Mouse (Mus musculus) testis, adult 2 months (tissue): ENCODE measurements at regions not wholly inside any gene's neighbourhood (a gene's known extent, or its start where the extent isn't known, plus 50 kb on each side); places are given as distances from the start of the nearest gene placed in this dataset.

ENCODE experiments used
- H3K27ac ChIP-seq: fragments of 200-500 bp; 2 replicates; pipeline ENCODE4 v1.5.1; 2012; ENCODE audit warnings: low read depth, low read length; ENCODE audit not compliant: control insufficient read depth, insufficient read depth
- H3K27me3 ChIP-seq: fragments of 200-500 bp; 2 replicates; pipeline ENCODE4 v1.6.1; 2012; ENCODE audit warnings: mild to moderate bottlenecking, low read length, moderate library complexity; ENCODE audit not compliant: control insufficient read depth, insufficient read depth
- H3K36me3 ChIP-seq: fragments of 200-500 bp; 2 replicates; pipeline ENCODE4 v1.6.1; 2012; ENCODE audit warnings: mild to moderate bottlenecking, low read length; ENCODE audit not compliant: control insufficient read depth, insufficient read depth
- H3K4me1 ChIP-seq: fragments of 200-500 bp; 2 replicates; pipeline ENCODE4 v1.6.1; 2012; ENCODE audit warnings: low read length; ENCODE audit not compliant: control insufficient read depth, insufficient read depth
- H3K4me3 ChIP-seq: fragments of 200-500 bp; 2 replicates; pipeline ENCODE4 v1.5.1; 2012; ENCODE audit warnings: low read depth, mild to moderate bottlenecking, low read length, moderate library complexity, mixed read lengths; ENCODE audit not compliant: control insufficient read depth
- CTCF ChIP-seq: fragments of 200-500 bp; IDR thresholded peaks from 2 replicates; pipeline ENCODE4 v1.5.1; 2012; ENCODE audit warnings: low read depth, mild to moderate bottlenecking, inconsistent platforms, low read length, moderate library complexity; ENCODE audit not compliant: control insufficient read depth, insufficient read depth, insufficient replicate concordance
- POLR2A ChIP-seq: fragments of 200-500 bp; IDR thresholded peaks from 2 replicates; pipeline ENCODE4 v1.6.1; 2012; ENCODE audit warnings: low read depth, mild to moderate bottlenecking, inconsistent platforms, low read length, moderate library complexity; ENCODE audit not compliant: control insufficient read depth

DNA sequence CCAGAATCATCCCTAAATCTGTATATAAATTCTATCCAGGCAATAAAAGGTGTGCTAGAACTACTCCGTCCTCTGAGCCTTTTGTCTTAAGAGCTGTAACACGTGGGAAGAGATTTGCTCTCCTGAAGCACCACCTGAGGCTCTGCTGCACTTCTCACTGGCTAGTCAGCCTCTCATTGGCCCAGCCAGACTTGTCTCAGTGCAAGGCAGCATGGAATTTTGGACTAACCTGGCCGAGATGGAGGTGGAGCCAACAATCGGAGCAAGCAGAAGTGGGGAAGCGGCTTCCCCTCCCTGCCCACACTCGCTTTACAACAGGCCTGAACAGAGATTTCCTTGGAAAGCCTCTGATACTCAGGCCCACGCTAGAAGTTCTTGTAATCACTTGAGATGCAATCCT lies 332.1 kb upstream of the Gm9747 start:
- no peaks in the 10 kb centered on the region for H3K4me1 ChIP-seq
- no peaks in the 10 kb centered on the region for H3K27me3 ChIP-seq
- H3K4me3 ChIP-seq = peak overlapping the region; percentile 75
- H3K27ac ChIP-seq = no peak overlapping the region
- TF ChIP-seq CTCF (no peak), POLR2A (no peak)
- H3K36me3 ChIP-seq = no peaks in the 10 kb centered on the region

DNA sequence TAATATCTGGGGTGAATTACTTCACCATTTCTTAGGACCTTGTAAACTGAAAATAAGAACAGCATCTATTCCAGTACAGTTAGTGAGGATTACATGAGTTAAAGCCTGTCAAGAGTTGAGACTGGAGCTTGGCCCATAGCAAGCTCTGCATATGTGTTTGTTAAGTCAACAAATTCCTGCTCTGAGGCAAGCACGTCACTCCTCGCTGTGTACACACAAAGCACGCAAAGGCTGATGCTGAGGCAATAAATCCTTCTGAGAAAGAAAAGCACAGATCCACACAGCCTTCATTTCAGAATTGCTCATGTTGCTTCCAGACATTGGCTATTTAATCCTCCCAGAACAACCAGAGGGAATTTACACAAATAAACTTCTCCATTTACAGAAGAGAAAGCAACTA lies 328.9 kb upstream of the Gm9747 start:
- Histone ChIP-seq H3K4me1 (no peaks in the 10 kb centered on the region), H3K4me3 (no peak overlapping the region), H3K27ac (no peak overlapping the region), H3K36me3 (no peaks in the 10 kb centered on the region), H3K27me3 (no peaks in the 10 kb centered on the region)
- TF ChIP-seq CTCF (no peak), POLR2A (no peak)

DNA sequence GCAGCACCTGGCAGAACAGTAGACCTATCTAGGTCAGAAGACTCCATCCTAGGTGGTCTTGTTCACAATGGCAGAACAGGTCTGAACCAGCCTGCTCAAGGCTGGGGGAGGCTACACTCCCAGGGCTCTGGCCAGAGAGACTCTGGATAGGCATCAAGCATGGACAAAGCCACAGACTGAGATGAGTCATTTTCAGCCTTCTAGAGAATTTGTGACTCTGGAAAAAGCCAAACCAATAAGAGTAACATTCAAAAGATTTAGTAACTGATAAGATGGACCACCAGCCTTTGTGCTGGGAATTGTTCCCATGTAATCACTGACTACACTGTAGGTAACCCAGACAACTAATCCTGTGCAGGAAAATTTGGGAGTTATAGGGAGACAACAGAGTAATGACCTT lies 320.3 kb upstream of the Gm9747 start:
- Histone ChIP-seq H3K4me3 (no peak overlapping the region), H3K4me1 (no peaks in the 10 kb centered on the region), H3K36me3 (no peaks in the 10 kb centered on the region), H3K27ac (no peak overlapping the region), H3K27me3 (no peaks in the 10 kb centered on the region)
- TF ChIP-seq POLR2A (no peak), CTCF (no peak)

DNA sequence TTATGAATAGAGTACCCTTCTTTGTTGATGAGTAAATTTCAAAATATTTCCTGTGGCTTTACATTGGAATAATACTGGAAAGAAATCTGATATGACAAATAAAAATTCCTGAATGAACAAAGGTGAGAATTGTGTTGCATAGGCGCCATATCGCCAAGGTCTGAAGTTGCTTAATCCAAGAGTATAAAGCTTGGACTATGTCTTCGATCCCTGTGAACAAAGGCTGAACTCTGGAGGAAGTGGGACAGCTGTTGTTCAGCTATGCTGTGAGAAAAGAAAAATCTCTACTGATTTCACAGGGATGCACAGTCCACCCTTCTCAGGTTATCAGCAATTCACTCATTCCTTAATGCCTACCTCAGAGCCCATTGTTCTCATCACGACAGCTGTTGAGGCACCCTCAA lies 319.3 kb upstream of the Gm9747 start:
- Histone ChIP-seq H3K36me3 (no peaks in the 10 kb centered on the region), H3K4me1 (no peaks in the 10 kb centered on the region), H3K4me3 (no peak overlapping the region), H3K27me3 (no peaks in the 10 kb centered on the region), H3K27ac (no peak overlapping the region)
- TF ChIP-seq POLR2A (no peak), CTCF (no peak)

DNA sequence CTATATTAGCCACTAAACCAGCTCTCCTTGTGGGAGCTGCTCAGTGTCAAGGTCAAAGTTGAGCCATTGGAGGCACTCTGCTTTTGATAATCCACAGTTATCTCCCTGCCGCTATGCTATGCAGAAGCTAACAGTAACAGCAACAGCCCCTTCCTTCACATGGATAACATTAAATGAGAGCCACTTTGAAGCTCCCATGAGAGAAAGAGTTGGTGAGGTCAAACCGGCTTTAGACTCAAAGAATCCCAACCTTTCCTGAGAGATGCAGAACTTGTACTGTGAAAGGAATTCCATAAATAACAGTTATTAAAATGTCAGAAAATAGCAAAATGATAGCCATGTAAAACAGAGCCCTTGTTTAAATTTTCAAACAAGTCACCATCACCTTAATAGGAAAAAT lies 316.1 kb upstream of the Gm9747 start:
- no peaks in the 10 kb centered on the region for H3K27me3 ChIP-seq
- H3K27ac ChIP-seq = no peak overlapping the region
- H3K36me3 ChIP-seq = no peaks in the 10 kb centered on the region
- no peak overlapping the region for H3K4me3 ChIP-seq
- H3K4me1 ChIP-seq = no peaks in the 10 kb centered on the region
- TF ChIP-seq POLR2A = no peak
- no peak for TF ChIP-seq CTCF

DNA sequence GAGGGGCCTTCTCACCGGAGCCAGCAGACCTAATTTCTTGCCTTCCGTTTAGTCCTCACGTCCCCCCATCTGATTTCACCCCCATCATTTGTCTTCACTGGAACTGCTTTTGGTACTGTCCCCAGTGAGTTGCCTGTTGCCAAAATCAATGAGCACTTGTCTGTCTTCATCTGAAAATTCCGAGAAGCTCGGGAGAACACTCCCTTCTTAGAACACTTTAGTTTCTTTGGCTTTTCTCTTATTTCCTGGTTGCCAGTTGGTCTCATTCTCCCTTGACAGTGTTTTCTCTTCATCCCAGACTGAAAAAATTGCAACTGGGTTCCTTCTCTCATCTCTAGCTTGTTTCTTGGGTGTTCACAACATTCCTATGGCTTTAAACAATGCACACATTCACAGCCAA lies 305.2 kb upstream of the Gm9747 start:
- no peak overlapping the region for H3K4me3 ChIP-seq
- H3K27ac ChIP-seq = no peak overlapping the region
- no peaks in the 10 kb centered on the region for H3K4me1 ChIP-seq
- TF ChIP-seq CTCF = no peak
- TF ChIP-seq POLR2A = no peak
- H3K27me3 ChIP-seq = no peaks in the 10 kb centered on the region
- H3K36me3 ChIP-seq = no peaks in the 10 kb centered on the region

DNA sequence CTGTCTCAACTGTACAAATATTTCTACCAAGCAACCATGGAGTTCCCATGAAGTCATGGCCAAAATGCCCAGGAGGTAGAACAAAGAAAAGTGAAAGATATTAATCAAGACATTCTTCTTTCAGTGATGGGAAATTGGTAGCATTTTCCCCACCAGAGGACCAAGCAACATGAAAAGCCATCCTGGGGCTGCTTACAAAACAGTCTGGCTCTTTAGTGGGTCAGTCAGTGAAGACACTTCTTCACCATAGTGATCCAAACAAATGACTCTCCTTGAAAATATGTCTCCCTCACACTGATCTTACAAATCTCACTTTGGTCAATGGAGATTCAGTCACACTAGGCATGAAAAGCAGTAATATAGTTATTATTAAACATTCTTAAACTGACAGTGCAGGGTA lies 299.8 kb upstream of the Gm9747 start:
- Histone ChIP-seq H3K4me3 (no peak overlapping the region), H3K27me3 (no peaks in the 10 kb centered on the region), H3K36me3 (no peaks in the 10 kb centered on the region), H3K27ac (no peak overlapping the region), H3K4me1 (no peaks in the 10 kb centered on the region)
- TF ChIP-seq POLR2A (no peak), CTCF (no peak)

DNA sequence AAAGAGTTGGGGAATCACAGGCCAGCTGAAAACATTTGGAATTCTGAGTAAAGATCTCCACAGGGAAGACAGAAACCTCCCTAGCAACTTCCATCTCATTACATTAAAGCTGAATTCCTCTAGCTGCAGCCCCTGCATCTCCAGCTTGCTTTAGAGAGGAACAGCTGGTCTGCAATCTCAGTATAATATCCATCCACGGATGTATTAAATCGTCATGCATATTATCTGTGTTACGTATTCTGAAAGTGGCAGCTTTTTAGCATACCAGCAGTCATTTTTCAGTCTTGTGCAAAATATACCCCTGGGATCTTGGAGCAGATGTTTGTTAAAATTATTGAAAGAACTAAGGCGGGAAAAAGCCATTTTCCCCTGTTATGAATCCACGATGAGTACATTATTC lies 287.7 kb upstream of the Gm9747 start:
- Histone ChIP-seq H3K36me3 (no peaks in the 10 kb centered on the region), H3K27ac (no peak overlapping the region), H3K4me1 (no peaks in the 10 kb centered on the region), H3K4me3 (no peak overlapping the region), H3K27me3 (no peaks in the 10 kb centered on the region)
- TF ChIP-seq CTCF (no peak), POLR2A (no peak)
